In genomic region chr1:135258380-135259127, GRCm38 (mm10) we compare ENCODE assay signal across 8 mouse cellular contexts. TPM values are rescaled to one million over a fixed set of nuclear protein-coding genes. Genes with fewer than 3 reads are reported as not detected.
DNase-seq lines count a peak whose midpoint lies in the region; ATAC-seq and TF ChIP-seq lines count a peak whose summit lies in the region.

Gene Elf3, minus strand, starts transcription at chr1:135258568.

- ATAC-seq in forebrain, embryonic 15.5 days (replicated peaks) = peak; percentile 69
- peak; percentile 82 for ATAC-seq in lung, embryonic 15.5 days (ENCODE audit: borderline replicate concordance, extremely low read depth, low FRiP score, low TSS enrichment)
- no peak for ATAC-seq in megakaryocyte-erythroid progenitor cell, adult 5-6 weeks (replicated peaks; ENCODE audit: low FRiP score, low TSS enrichment, poor library complexity, severe bottlenecking)

- peaks cover 11% of the 10 kb centered on the region for H3K4me1 ChIP-seq in forebrain, embryonic 15.5 days
- peaks cover 26% of the 10 kb centered on the region for H3K4me1 ChIP-seq in lung, embryonic 15.5 days
- no peaks in the 10 kb centered on the region for H3K4me1 ChIP-seq in small intestine, adult 2 months (ENCODE audit: control insufficient read depth, insufficient read depth, insufficient read length, low read length)

- peaks cover 15% of the 10 kb centered on the region for H3K36me3 ChIP-seq in forebrain, embryonic 15.5 days
- peaks cover 14% of the 10 kb centered on the region; the same call in 1 of the 2 replicates for H3K36me3 ChIP-seq in lung, embryonic 15.5 days
- H3K36me3 ChIP-seq in small intestine, adult 2 months (ENCODE audit: control insufficient read depth, insufficient read depth, low read length) = peaks cover 55% of the 10 kb centered on the region

- WGBS in forebrain, embryonic 15.5 days = 7% methylated on average over 19 of the region's 19 CpGs
- 8% methylated on average over 19 of the region's 19 CpGs for WGBS in lung, embryonic 15.5 days
- 18% methylated on average over 19 of the region's 19 CpGs for WGBS in small intestine, adult 2 months

- TF ChIP-seq CTCF in brain, embryonic 14.5 days (IDR thresholded peaks at IDR 0.05; ENCODE audit: borderline replicate concordance, extremely low read depth, insufficient read depth, insufficient read length) = no peak
- no peak for TF ChIP-seq CTCF in small intestine, adult 2 months (IDR thresholded peaks at IDR 0.05; ENCODE audit: extremely low read depth, insufficient read length, insufficient replicate concordance, low read depth, low read length)

- H3K4me3 ChIP-seq in forebrain, embryonic 15.5 days = peak within 1 kb of the TSS; percentile 25; the same call in 1 of the 2 replicates
- H3K4me3 ChIP-seq in lung, embryonic 15.5 days = peak within 1 kb of the TSS; percentile 35
- peak within 1 kb of the TSS; percentile 90 for H3K4me3 ChIP-seq in small intestine, adult 2 months (ENCODE audit: low read depth, low read length)

- DNase-seq in ES-CJ7 (ENCODE audit: low read depth, low spot score) = peak; percentile 90
- DNase-seq in brain, embryonic 14.5 days (ENCODE audit: low read depth) = peak; percentile 75
- peak; percentile 97 to 98 for DNase-seq in kidney, adult 8-10 months
- DNase-seq in layer of hippocampus, postnatal 36 days = no peak

- H3K27ac ChIP-seq in forebrain, embryonic 15.5 days (replicated peaks) = peak within 1 kb of the TSS; percentile 50; the same call in 1 of the 2 replicates
- H3K27ac ChIP-seq in lung, embryonic 15.5 days = peak within 1 kb of the TSS; percentile 96
- peak within 1 kb of the TSS; percentile 97 for H3K27ac ChIP-seq in small intestine, adult 2 months (ENCODE audit: insufficient read depth, low read depth, low read length)

- no peaks in the 10 kb centered on the region for H3K27me3 ChIP-seq in forebrain, embryonic 15.5 days
- no peaks in the 10 kb centered on the region for H3K27me3 ChIP-seq in lung, embryonic 15.5 days
- no peaks in the 10 kb centered on the region for H3K27me3 ChIP-seq in small intestine, adult 2 months (ENCODE audit: control insufficient read depth, insufficient read depth, low read length)

- TF ChIP-seq POLR2A in brain, embryonic 14.5 days (IDR thresholded peaks at IDR 0.05; ENCODE audit: borderline replicate concordance, extremely low read depth, insufficient read depth, insufficient read length, poor library complexity, severe bottlenecking) = no peak
- peak; percentile 99 for TF ChIP-seq POLR2A in small intestine, adult 2 months (IDR thresholded peaks at IDR 0.05; ENCODE audit: low read depth, low read length)

- peak within 1 kb of the TSS; percentile 24; the same call in 1 of the 2 replicates for H3K9ac ChIP-seq in forebrain, embryonic 15.5 days (replicated peaks)
- H3K9ac ChIP-seq in lung, embryonic 15.5 days = peak within 1 kb of the TSS; percentile 40; the same call in 1 of the 2 replicates

- H3K4me2 ChIP-seq in forebrain, embryonic 15.5 days (replicated peaks) = peak within 1 kb of the TSS; percentile 44
- peak within 1 kb of the TSS; percentile 69 for H3K4me2 ChIP-seq in lung, embryonic 15.5 days

- no peaks in the 10 kb centered on the region for H3K9me3 ChIP-seq in forebrain, embryonic 15.5 days
- H3K9me3 ChIP-seq in lung, embryonic 15.5 days = no peaks in the 10 kb centered on the region

RNA-seq across cellular contexts. Expression of gene Elf3, which starts in this region (rescaled TPM):
- polyA plus RNA-seq in brain, embryonic 14.5 days (2012; rRNA removed) = 0.15 and 0.20 TPM in 2 replicates
- 0.28 and 0.43 TPM in 2 replicates for polyA plus RNA-seq in forebrain, embryonic 15.5 days (2015; fragmentation: Nextera tagmentation; extraction: Ambion mirVana)
- 23.4 and 24.8 TPM in 2 replicates for polyA plus RNA-seq in lung, embryonic 15.5 days (2015; fragmentation: Nextera tagmentation; extraction: Ambion mirVana)
- polyA plus RNA-seq in small intestine, adult 2 months (2012; rRNA removed) = 110 and 185 TPM in 2 replicates
- not detected in 2 replicates for total RNA-seq in megakaryocyte-erythroid progenitor cell, adult 5-6 weeks (2014; fragmentation: Nextera tagmentation)
- not detected in 2 replicates for total RNA-seq in megakaryocyte-erythroid progenitor cell, adult 5-6 weeks (2017)
- total RNA-seq in layer of hippocampus, postnatal 36 days (2021) = not detected

Comparison
In these comparisons a context has a peak if more than half of its experiments do, and no peak if none do; other contexts are left out.
1. RNA of gene Elf3 (polyA plus RNA-seq): 110 to 185 TPM in small intestine, adult 2 months and 23.4 to 24.8 TPM in lung, embryonic 15.5 days; 0.28 to 0.43 TPM in forebrain, embryonic 15.5 days and 0.15 to 0.20 TPM in brain, embryonic 14.5 days; every median in the first group is over 10 times any median in the second.
2. Peak in DNase-seq in brain, embryonic 14.5 days; RNA of the gene not detected or under 1 TPM.
3. Peak in ATAC-seq, H3K4me3 ChIP-seq, H3K27ac ChIP-seq, H3K9ac ChIP-seq and H3K4me2 ChIP-seq in forebrain, embryonic 15.5 days; RNA of the gene not detected or under 1 TPM.
4. DNase-seq: peak in ES-CJ7 (single experiment) and kidney, adult 8-10 months (2 of 2); none in layer of hippocampus, postnatal 36 days (0 of 2).
5. H3K4me3 ChIP-seq: peak in every context shown above with its lines; median percentile 90 in small intestine, adult 2 months; 35 in lung, embryonic 15.5 days; 25 in forebrain, embryonic 15.5 days.
6. Peak in every context shown above with its lines, with median percentiles within 50 percentile points of each other: H3K27ac ChIP-seq.